Mouse (Mus musculus): ENCODE data around the gene Olfr493.

Olfr493 gene

DNA sequence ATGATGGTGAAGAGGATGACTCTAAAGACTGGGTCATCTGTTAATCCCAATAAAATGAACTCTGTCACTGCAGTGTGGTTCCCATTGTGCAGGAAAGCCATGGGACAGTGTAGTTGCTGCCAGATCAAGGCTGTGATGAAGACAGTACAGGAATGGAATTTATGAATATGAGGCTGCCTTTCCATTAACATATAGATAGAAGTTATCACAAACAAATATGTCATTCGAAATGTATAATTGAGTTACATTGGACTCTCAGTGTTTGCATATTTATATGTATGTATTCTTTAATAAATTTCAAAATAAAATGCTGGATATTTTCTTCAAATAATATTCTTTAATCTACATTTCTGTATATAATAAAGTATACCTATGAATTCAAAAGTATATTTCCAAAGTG is at the start of gene Olfr493:
Gene Olfr493 (minus strand): TSS at position 101 of the 400 bp plus-strand sequence.
- in situ Hi-C loops (cut with MseI, MboI) = no loop called here

DNA sequence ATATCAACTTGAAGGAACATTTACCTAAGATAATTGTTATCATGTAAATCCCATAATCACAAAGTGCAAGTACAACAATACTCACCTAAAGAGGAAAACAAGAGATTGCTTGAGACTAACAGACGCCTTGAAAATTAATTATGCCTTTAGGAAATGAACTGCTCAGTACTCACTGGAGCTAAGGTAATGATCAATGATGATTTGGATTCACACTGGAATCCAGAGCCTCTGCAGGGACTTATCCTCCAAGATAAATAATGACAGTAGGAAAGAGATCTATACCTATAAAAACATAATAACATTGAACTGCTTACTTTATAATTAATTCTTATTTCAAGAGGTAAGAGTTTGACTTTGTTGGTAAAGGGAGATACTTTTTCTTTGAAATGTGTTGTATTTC is 46.1 kb upstream of the Olfr493 start, which contains the start of gene Olfr495:
Gene Olfr495 (plus strand): TSS at position 301 of the 400 bp plus-strand sequence.
- in situ Hi-C loops (cut with MseI, MboI) = no loop called here

DNA sequence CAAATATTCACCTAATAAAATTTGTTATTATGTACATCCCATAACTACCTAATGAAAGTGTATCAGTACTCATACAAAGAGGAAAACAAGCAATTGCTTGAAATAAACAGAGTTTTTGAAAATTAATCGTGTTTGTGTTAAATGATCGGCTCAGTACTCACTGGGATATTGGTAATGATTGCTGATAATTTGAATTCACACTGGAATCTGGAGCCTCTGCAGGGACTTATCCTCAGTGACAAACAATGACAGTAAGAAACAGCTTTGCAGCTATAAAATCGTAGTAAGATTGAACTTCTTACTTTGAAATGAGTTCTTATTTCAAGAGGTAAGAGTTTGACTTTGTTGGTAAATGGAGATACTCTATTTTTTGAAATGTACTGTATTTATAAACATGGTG is 18.3 kb upstream of the Olfr493 start, which contains the start of gene Olfr494:
Gene Olfr494 (plus strand): TSS at position 301 of the 400 bp plus-strand sequence.
- in situ Hi-C loops (cut with MseI, MboI) = no loop called here

DNA sequence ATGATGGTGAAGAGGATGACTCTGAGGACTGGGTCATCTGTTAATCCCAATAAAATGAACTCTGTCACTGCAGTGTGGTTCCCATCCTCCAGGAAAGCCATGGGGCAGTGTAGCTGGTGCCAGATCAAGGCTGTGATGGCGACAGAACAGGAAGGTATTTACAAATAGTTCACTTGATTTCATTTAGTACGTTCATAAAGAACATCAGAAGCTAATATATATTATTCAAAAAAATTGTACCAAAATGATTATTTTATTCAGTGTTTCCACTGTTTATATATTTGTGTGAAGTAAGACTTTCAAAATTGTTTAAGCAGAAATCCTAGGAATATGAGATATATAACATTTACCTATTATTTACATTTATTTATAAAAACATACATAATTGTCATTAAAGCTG is 23.2 kb downstream of the Olfr493 start, which contains the start of gene Olfr492:
Gene Olfr492 (minus strand): TSS at position 101 of the 400 bp plus-strand sequence.
- in situ Hi-C loops (cut with MseI, MboI) = no loop called here

DNA sequence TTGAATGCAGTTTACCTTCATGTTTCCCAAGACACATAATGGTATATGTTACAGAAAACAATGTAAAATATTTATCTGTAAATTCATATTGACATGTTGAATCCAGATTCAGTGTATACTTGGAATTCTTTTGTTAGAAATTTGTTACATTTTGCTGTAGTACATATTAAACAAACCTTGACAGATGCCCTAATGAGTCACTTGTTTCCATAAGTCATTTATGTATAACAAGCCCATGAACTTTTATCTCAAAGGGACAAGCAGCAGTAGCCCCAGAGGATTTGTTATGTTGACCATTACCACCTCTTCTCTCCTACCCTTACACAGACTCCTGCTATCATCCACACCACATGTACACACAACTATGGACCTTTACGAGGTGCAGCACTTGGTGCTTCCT is 33.6 kb downstream of the Olfr493 start, which contains the start of gene Olfr491:
Gene Olfr491 (plus strand): TSS at position 301 of the 400 bp plus-strand sequence.
- in situ Hi-C loops (cut with MseI, MboI) = no loop called here

Data from mouse trophoblast stem cell (cell line).